Mouse (Mus musculus) right cerebral cortex, postnatal 36 days (tissue): ENCODE data around the gene Hexb.

Source experiments
- DNase-seq, 2 experiments: peaks; one replicate each; pipeline ENCODE4 v3.0.0; 2022; ENCODE audit warnings: low spot score in 2 of 2, mixed read lengths in 1 of 2

Hexb gene

GRCm38 (mm10) chr13:97224341-97224982, 26.3 kb upstream of the Hexb start:
- DNase-seq = no peak

- no peak for DNase-seq
Observed at GRCm38 (mm10) chr13:97223856-97224255, 25.7 kb upstream of the Hexb start.

- DNase-seq = no peak
Observed at GRCm38 (mm10) chr13:97220022-97220421, 21.9 kb upstream of the Hexb start.

GRCm38 (mm10) chr13:97216196-97216595, 18.0 kb upstream of the Hexb start:
- no peak for DNase-seq

- no peak for DNase-seq
Observed at GRCm38 (mm10) chr13:97215563-97215962, 17.4 kb upstream of the Hexb start.

- DNase-seq = no peak
Observed at GRCm38 (mm10) chr13:97214583-97215268, 16.6 kb upstream of the Hexb start.

GRCm38 (mm10) chr13:97208500-97209010, 10.4 kb upstream of the Hexb start:
- no peak for DNase-seq

GRCm38 (mm10) chr13:97208112-97208478, 9.9 kb upstream of the Hexb start:
- no peak for DNase-seq

GRCm38 (mm10) chr13:97207472-97208111, 9.4 kb upstream of the Hexb start:
- no peak for DNase-seq

- DNase-seq = no peak
Observed at GRCm38 (mm10) chr13:97206046-97206445, 7.9 kb upstream of the Hexb start.

- DNase-seq = peak; percentile 79 to 89
Observed at GRCm38 (mm10) chr13:97205052-97205701, 7.0 kb upstream of the Hexb start.

GRCm38 (mm10) chr13:97201896-97202295, 3.7 kb upstream of the Hexb start:
- DNase-seq = no peak

- DNase-seq = no peak
Observed at GRCm38 (mm10) chr13:97201076-97201475, 2.9 kb upstream of the Hexb start.

- DNase-seq = no peak
Observed at GRCm38 (mm10) chr13:97199123-97199522, 966 bp upstream of the Hexb start.

- no peak for DNase-seq
Observed at GRCm38 (mm10) chr13:97196925-97197218, 1.3 kb downstream of the Hexb start.

- no peak for DNase-seq
Observed at GRCm38 (mm10) chr13:97196186-97196924, 1.8 kb downstream of the Hexb start.

- DNase-seq = peak in 1 of 2 experiments; percentile 45
Observed at GRCm38 (mm10) chr13:97193420-97193819, 4.7 kb downstream of the Hexb start.

- no peak for DNase-seq
Observed at GRCm38 (mm10) chr13:97192649-97193048, 5.5 kb downstream of the Hexb start.

GRCm38 (mm10) chr13:97187693-97188092, 10.5 kb downstream of the Hexb start:
- no peak for DNase-seq

GRCm38 (mm10) chr13:97186346-97186745, 11.8 kb downstream of the Hexb start:
- DNase-seq = no peak

- DNase-seq = no peak
Observed at GRCm38 (mm10) chr13:97184656-97185055, 13.5 kb downstream of the Hexb start.

GRCm38 (mm10) chr13:97184168-97184567, 14.0 kb downstream of the Hexb start:
- DNase-seq = no peak
